Mouse (Mus musculus) thymus, adult 2 months (tissue): ENCODE data around the gene E130116L18Rik. TPM values are rescaled to one million over a fixed set of nuclear protein-coding genes. Genes with fewer than 3 reads are reported as not detected.
A peak's percentile ranks its signal among the peaks of the same experiment; 100 is the strongest.

ENCODE experiments used
- DNase-seq: peaks from one replicate; pipeline ENCODE4 v3.0.0; 2021
- H3K27ac ChIP-seq: fragments of 200-500 bp; 2 replicates; pipeline ENCODE4 v1.5.1; 2012; ENCODE audit warnings: low read length, control low read depth; ENCODE audit not compliant: control insufficient read depth, insufficient read depth
- H3K27me3 ChIP-seq: fragments of 200-500 bp; 2 replicates; pipeline ENCODE4 v1.6.1; 2012; ENCODE audit warnings: mild to moderate bottlenecking, low read length, moderate library complexity, mixed read lengths; ENCODE audit not compliant: control insufficient read depth, insufficient read depth
- H3K36me3 ChIP-seq: fragments of 200-500 bp; 2 replicates; pipeline ENCODE4 v1.6.1; 2012; ENCODE audit warnings: mild to moderate bottlenecking, low read length, moderate library complexity; ENCODE audit not compliant: control insufficient read depth, insufficient read depth
- H3K4me1 ChIP-seq: fragments of 200-500 bp; replicated peaks from 2 replicates; pipeline ENCODE4 v1.6.1; 2012; ENCODE audit warnings: low read length; ENCODE audit not compliant: control insufficient read depth, insufficient read depth
- H3K4me3 ChIP-seq: fragments of 200-500 bp; 2 replicates; pipeline ENCODE4 v1.5.1; 2012; ENCODE audit warnings: mild to moderate bottlenecking, low read length, control low read depth, moderate library complexity; ENCODE audit not compliant: control insufficient read depth, insufficient read depth
- CTCF ChIP-seq: fragments of 200-500 bp; IDR thresholded peaks from 2 replicates; pipeline ENCODE4 v1.5.1; 2012; ENCODE audit warnings: mild to moderate bottlenecking, control low read depth, low read length, moderate library complexity, borderline replicate concordance; ENCODE audit not compliant: control insufficient read depth, poor library complexity, insufficient read depth; ENCODE audit errors: extremely low read depth
- POLR2A ChIP-seq: fragments of 200-500 bp; IDR thresholded peaks from 2 replicates; pipeline ENCODE4 v1.6.1; 2012; ENCODE audit warnings: mild to moderate bottlenecking, low read length, control low read depth, moderate library complexity; ENCODE audit not compliant: control insufficient read depth, poor library complexity, insufficient read depth; ENCODE audit errors: extremely low read depth
- WGBS: fragments of 180-500 bp; shearing (Covaris S2); methylation state at CpG from one replicate; pipeline ENCODE4 v1.1.7; 2018; 5-methylcytosine and 5-hydroxymethylcytosine counted together
- polyA plus RNA-seq: library from polyadenylated mRNA; depleted of rRNA; stranded (reverse); fragments of >200 nt; gene quantifications from 2 replicates; pipeline ENCODE4 v1.2.3, GENCODE M21; 2012; rRNA removed

E130116L18Rik gene
- not detected in 2 replicates for polyA plus RNA-seq

DNA sequence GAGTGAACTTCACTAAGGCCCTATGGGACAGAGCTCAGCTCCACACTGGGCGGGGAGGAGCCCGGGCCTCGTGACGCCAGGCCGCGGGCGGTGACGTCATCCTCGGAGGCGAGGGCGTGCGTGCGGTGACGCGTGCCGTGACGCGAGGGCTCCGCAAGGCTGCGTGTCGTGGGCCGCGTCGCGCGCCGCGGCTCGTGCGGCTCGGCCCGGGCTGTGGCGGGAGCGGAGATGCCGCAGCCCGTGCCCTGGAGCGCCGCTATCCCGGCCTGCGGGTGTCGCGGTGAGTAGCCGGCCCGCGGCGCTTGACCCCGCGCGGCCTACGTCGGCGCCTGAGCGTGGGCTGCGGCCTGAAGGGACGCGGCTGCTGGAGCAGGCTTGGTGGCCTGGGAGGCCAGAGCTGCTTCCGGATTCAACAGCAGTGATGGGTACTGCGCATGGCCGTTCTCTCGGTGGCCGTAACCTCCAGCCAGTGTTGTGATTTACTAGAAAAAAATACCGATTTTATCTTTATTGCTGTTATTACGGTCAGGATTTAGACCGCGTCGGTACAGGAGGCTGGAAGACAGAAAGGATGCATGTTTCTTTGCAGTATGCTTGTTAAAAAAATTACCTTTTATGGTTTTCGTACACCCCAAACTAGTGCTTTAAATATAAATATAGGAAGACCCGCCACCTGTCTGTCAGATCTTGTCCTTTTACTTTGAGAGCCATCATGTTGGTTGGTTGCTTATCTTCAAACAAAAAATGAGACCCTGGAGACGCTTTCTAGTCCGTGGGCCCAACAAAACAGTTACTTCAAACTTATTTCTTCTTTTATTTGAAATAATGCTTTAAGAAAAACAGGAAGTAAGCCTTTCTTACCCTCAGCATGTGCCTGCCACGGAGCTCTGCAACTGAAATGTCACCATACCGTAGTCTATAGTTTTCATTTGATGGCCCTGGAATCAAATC is at the start of gene E130116L18Rik:
Gene E130116L18Rik, minus strand, starts transcription at position 402 of the 951 bp plus-strand sequence.
- WGBS, result 1% methylated on average over 72 of the region's 72 CpGs
- Histone ChIP-seq H3K4me3 (peak within 1 kb of the TSS; percentile 56), H3K4me1 (no peaks in the 10 kb centered on the region), H3K27me3 (no peaks in the 10 kb centered on the region), H3K36me3 (no peaks in the 10 kb centered on the region), H3K27ac (no peak within 1 kb of the TSS)
- peak; percentile 57; the same call in 1 of the 2 replicates for TF ChIP-seq POLR2A
- 0 out of 2 replicates have a peak, but pooled peaks have one; percentile 50 for TF ChIP-seq CTCF
- peak; percentile 81 for DNase-seq

- Histone ChIP-seq H3K27ac (no peak overlapping the region), H3K4me3 (no peak overlapping the region), H3K4me1 (no peaks in the 10 kb centered on the region), H3K27me3 (no peaks in the 10 kb centered on the region), H3K36me3 (peaks cover 26% of the 10 kb centered on the region)
- TF ChIP-seq CTCF, result no peak
- no peak for TF ChIP-seq POLR2A
- 95% methylated on average over 4 of the region's 4 CpGs for WGBS
- DNase-seq, result no peak
Measured at GRCm38 (mm10) chr5:25268258-25268888, 45.4 kb upstream of the E130116L18Rik start.

GRCm38 (mm10) chr5:25262266-25262665 is 39.3 kb upstream of the E130116L18Rik start:
- H3K36me3 ChIP-seq, result no peaks in the 10 kb centered on the region
- no peak for TF ChIP-seq CTCF
- TF ChIP-seq POLR2A, result no peak
- WGBS, result 95% methylated on average over 7 of the region's 7 CpGs
- H3K4me1 ChIP-seq, result no peaks in the 10 kb centered on the region
- H3K4me3 ChIP-seq, result no peak overlapping the region
- no peak for DNase-seq
- H3K27me3 ChIP-seq, result no peaks in the 10 kb centered on the region
- H3K27ac ChIP-seq, result no peak overlapping the region

GRCm38 (mm10) chr5:25261452-25261851 is 38.5 kb upstream of the E130116L18Rik start:
- no peak for DNase-seq
- Histone ChIP-seq H3K4me1 (no peaks in the 10 kb centered on the region), H3K36me3 (no peaks in the 10 kb centered on the region), H3K27me3 (no peaks in the 10 kb centered on the region), H3K27ac (no peak overlapping the region), H3K4me3 (no peak overlapping the region)
- whole genome bisulfite sequencing, result 97% methylated on average over 6 of the region's 6 CpGs
- TF ChIP-seq CTCF (no peak), POLR2A (no peak)

GRCm38 (mm10) chr5:25256686-25257085 is 33.7 kb upstream of the E130116L18Rik start:
- H3K4me3 ChIP-seq, result no peak overlapping the region
- DNase-seq, result no peak
- H3K4me1 ChIP-seq, result no peaks in the 10 kb centered on the region
- peaks cover 8% of the 10 kb centered on the region for H3K36me3 ChIP-seq
- WGBS, result 95% methylated on average over 2 of the region's 2 CpGs
- TF ChIP-seq CTCF (no peak), POLR2A (no peak)
- H3K27me3 ChIP-seq, result no peaks in the 10 kb centered on the region
- no peak overlapping the region for H3K27ac ChIP-seq

DNA sequence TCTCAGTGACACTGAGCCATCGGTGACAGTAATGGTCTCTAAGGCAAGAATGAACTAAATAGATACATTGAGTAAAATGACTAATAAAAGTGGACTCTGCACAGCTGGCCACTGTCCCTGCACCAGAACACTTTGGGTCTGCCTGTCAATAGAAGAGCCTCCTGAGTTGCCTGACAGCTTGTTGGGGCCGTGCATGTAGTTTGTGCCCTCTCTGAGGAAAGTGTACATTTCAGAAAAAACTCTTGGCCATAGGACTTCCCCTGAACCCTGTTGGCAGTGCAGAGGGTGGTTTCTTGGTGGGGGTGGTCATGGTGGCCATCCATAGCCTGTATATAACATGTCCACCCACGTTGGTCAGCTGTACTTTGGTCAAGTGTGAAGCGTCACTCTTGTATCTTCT is 31.5 kb upstream of the E130116L18Rik start:
- DNase-seq, result no peak
- H3K36me3 ChIP-seq, result peaks cover 8% of the 10 kb centered on the region

More for the DNA sequence above, 31.5 kb upstream of the E130116L18Rik start:
- Histone ChIP-seq H3K27me3 (no peaks in the 10 kb centered on the region), H3K4me1 (no peaks in the 10 kb centered on the region), H3K4me3 (no peak overlapping the region), H3K27ac (no peak overlapping the region)
- no peak for TF ChIP-seq POLR2A
- no peak for TF ChIP-seq CTCF
- 99% methylated on average over 4 of the region's 4 CpGs for WGBS
